Mouse (Mus musculus) intestine, embryonic 16.5 days (tissue): ENCODE measurements around the gene Zfp524. TPM values are rescaled to one million over a fixed set of nuclear protein-coding genes. Genes with fewer than 3 reads are reported as not detected.

Experiments used
- ATAC-seq: fragments of 200-750 bp; cut with Nextera tagmentation; 2 replicates; pipeline ENCODE4 v1.8.0; 2017; ENCODE audit warnings: moderate TSS enrichment, moderate library complexity
- H3K27ac ChIP-seq: fragments of 300-500 bp; sonication (generic); 2 replicates; pipeline ENCODE4 v1.5.1; 2014; ENCODE audit warnings: mild to moderate bottlenecking, low read length
- H3K27me3 ChIP-seq: fragments of 300-500 bp; sonication (generic); replicated peaks from 2 replicates; pipeline ENCODE4 v1.6.1; 2014; ENCODE audit warnings: low read length, control low read depth, mixed read lengths; ENCODE audit not compliant: control insufficient read depth, insufficient read depth
- H3K36me3 ChIP-seq: fragments of 300-500 bp; sonication (generic); 2 replicates; pipeline ENCODE4 v1.6.1; 2014; ENCODE audit warnings: low read length, control low read depth; ENCODE audit not compliant: control insufficient read depth, insufficient read depth
- H3K4me1 ChIP-seq: fragments of 300-500 bp; sonication (generic); 2 replicates; pipeline ENCODE4 v1.6.1; 2014; ENCODE audit warnings: low read length, control low read depth, mixed read lengths; ENCODE audit not compliant: control insufficient read depth, insufficient read depth
- H3K4me2 ChIP-seq: fragments of 300-500 bp; sonication (generic); 2 replicates; pipeline ENCODE4 v1.6.1; 2014; ENCODE audit warnings: low read depth, low read length, control low read depth
- H3K4me3 ChIP-seq: fragments of 300-500 bp; sonication (generic); 2 replicates; pipeline ENCODE4 v1.5.1; 2014; ENCODE audit warnings: mild to moderate bottlenecking, low read length
- H3K9ac ChIP-seq: fragments of 300-500 bp; sonication (generic); 2 replicates; pipeline ENCODE4 v1.6.1; 2014; ENCODE audit warnings: low read depth, low read length
- H3K9me3 ChIP-seq: fragments of 300-500 bp; sonication (generic); 2 replicates; pipeline ENCODE4 v1.6.1; 2016; ENCODE audit warnings: low read length, control low read depth; ENCODE audit not compliant: control insufficient read depth
- WGBS: fragments of 180-500 bp; shearing (Covaris S2); extraction: QIAGEN DNeasy Blood & Tissue Kit; methylation state at CpG from one replicate; pipeline ENCODE4 v1.1.7; 2014; 5-methylcytosine and 5-hydroxymethylcytosine counted together
- polyA plus RNA-seq: library from polyadenylated mRNA; unstranded; fragments of >200 nt; fragmentation: Nextera tagmentation; extraction: Ambion mirVana; gene quantifications from 2 replicates; pipeline ENCODE4 v1.2.1, GENCODE M21; 2015

The Zfp524 gene
- polyA plus RNA-seq, 1 experiment from 2014 or later, result 24.3 TPM

GRCm38 (mm10) chr7:5053456-5054179, 39.4 kb downstream of the Zfp524 start:
- 13% methylated on average over 32 of the region's 32 CpGs for WGBS
- peak overlapping the region; percentile 67 for H3K9ac ChIP-seq
- peak overlapping the region; percentile 76 for H3K4me3 ChIP-seq
- H3K27me3 ChIP-seq, result peaks cover 64% of the 10 kb centered on the region
- peaks cover 38% of the 10 kb centered on the region for H3K4me1 ChIP-seq
- no peaks in the 10 kb centered on the region for H3K9me3 ChIP-seq
- no peak for ATAC-seq
- peak overlapping the region; percentile 87 for H3K4me2 ChIP-seq
- H3K36me3 ChIP-seq, result no peaks in the 10 kb centered on the region
- H3K27ac ChIP-seq, result no peak overlapping the region

DNA sequence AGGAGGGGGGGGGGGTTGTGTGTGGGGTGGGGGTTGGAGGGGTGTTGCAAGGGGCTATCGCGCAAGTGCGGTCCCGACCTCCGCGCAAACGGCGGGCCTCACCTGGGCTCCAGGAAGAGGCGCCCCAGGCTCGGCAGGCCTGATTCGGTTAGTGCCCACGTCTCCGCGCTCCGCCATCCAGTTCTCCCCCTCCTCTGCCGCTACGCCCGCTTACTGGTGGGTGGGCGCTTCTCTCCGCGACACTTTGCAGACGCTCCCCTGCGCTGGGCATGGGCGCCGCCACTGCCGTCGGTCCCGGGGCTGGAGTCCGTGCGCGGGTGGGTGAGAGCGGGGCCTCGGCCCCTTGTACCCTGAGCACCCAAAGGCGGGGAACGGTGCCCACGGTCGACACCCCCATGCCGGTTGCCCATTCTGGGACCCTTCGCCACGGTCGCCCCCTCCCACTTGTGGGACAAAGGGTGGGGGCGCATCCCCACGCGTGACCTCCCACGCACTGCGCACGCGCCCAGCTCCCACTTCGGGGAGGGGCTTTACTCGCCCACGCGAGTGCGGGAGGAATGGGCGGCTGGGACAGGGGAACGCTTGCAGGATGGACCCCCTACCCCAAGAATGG, 42.5 kb downstream of the Zfp524 start:
- Histone ChIP-seq H3K27me3 (peaks cover 58% of the 10 kb centered on the region), H3K9me3 (no peaks in the 10 kb centered on the region), H3K27ac (peak overlapping the region; percentile 18; the same call in 1 of the 2 replicates), H3K9ac (peak overlapping the region; percentile 73), H3K4me1 (peaks cover 39% of the 10 kb centered on the region), H3K36me3 (no peaks in the 10 kb centered on the region), H3K4me3 (peak overlapping the region; percentile 51), H3K4me2 (peak overlapping the region; percentile 70)
- ATAC-seq, result no peak
- 2% methylated on average over 53 of the region's 55 CpGs for WGBS

DNA sequence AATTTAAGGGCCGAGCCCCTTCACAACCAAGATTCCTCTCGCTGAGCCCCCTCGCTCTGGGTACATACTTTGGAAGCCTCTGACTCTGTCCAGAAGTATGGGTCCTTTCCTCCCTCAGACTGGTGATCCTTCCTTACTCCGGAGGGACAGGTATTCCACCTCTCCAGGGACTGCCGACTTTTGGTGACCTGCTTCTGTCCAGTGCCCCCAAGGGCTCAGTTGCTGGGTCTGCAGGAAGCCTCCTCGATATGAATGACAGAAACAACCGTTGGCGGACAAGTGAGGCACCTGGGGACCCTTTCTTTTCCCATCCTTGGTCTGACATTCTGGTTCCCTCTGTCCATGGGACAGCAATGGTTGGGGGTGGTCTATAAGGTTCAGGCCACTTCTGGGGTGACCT, 43.2 kb downstream of the Zfp524 start:
- H3K27me3 ChIP-seq, result peaks cover 56% of the 10 kb centered on the region
- 35% methylated on average over 8 of the region's 8 CpGs for WGBS

GRCm38 (mm10) chr7:5057804-5058203, 43.6 kb downstream of the Zfp524 start:
- Histone ChIP-seq H3K27ac (no peak overlapping the region), H3K27me3 (peaks cover 54% of the 10 kb centered on the region), H3K4me2 (peak overlapping the region; percentile 70; the same call in 1 of the 2 replicates), H3K4me3 (no peak overlapping the region; the same call in 1 of the 2 replicates), H3K4me1 (peaks cover 31% of the 10 kb centered on the region), H3K9ac (no peak overlapping the region), H3K36me3 (no peaks in the 10 kb centered on the region), H3K9me3 (no peaks in the 10 kb centered on the region)
- 44% methylated on average over 11 of the region's 11 CpGs for whole genome bisulfite sequencing
- no peak for ATAC-seq

More for the DNA sequence above, 43.2 kb downstream of the Zfp524 start:
- Histone ChIP-seq H3K4me3 (peak overlapping the region; percentile 51), H3K9ac (peak overlapping the region; percentile 73), H3K27ac (no peak overlapping the region), H3K36me3 (no peaks in the 10 kb centered on the region), H3K9me3 (no peaks in the 10 kb centered on the region), H3K4me1 (peaks cover 35% of the 10 kb centered on the region), H3K4me2 (peak overlapping the region; percentile 70)
- no peak for ATAC-seq

GRCm38 (mm10) chr7:5058631-5059030, 44.4 kb downstream of the Zfp524 start:
- H3K4me2 ChIP-seq, result no peak overlapping the region
- peaks cover 45% of the 10 kb centered on the region for H3K27me3 ChIP-seq
- H3K9me3 ChIP-seq, result no peaks in the 10 kb centered on the region
- H3K36me3 ChIP-seq, result no peaks in the 10 kb centered on the region
- peaks cover 24% of the 10 kb centered on the region for H3K4me1 ChIP-seq
- no peak overlapping the region for H3K9ac ChIP-seq
- WGBS, result 100% methylated on average over 1 of the region's 1 CpGs
- H3K27ac ChIP-seq, result no peak overlapping the region
- H3K4me3 ChIP-seq, result no peak overlapping the region
- no peak for ATAC-seq

GRCm38 (mm10) chr7:5059421-5059820, 45.2 kb downstream of the Zfp524 start:
- no peak overlapping the region for H3K4me3 ChIP-seq
- H3K9me3 ChIP-seq, result no peaks in the 10 kb centered on the region
- ATAC-seq, result no peak
- peak overlapping the region; percentile 99; the same call in 1 of the 2 replicates for H3K4me2 ChIP-seq
- peaks cover 26% of the 10 kb centered on the region for H3K4me1 ChIP-seq
- H3K9ac ChIP-seq, result 0 out of 2 replicates have a peak overlapping the region, but pooled peaks have one; percentile 97
- H3K36me3 ChIP-seq, result no peaks in the 10 kb centered on the region
- WGBS, result 94% methylated on average over 12 of the region's 12 CpGs
- H3K27ac ChIP-seq, result no peak overlapping the region
- H3K27me3 ChIP-seq, result peaks cover 38% of the 10 kb centered on the region

GRCm38 (mm10) chr7:5060239-5060731, 46.1 kb downstream of the Zfp524 start:
- no peaks in the 10 kb centered on the region for H3K36me3 ChIP-seq
- peaks cover 29% of the 10 kb centered on the region for H3K27me3 ChIP-seq
- peak overlapping the region; percentile 61 for H3K4me3 ChIP-seq
- peaks cover 30% of the 10 kb centered on the region for H3K4me1 ChIP-seq
- H3K27ac ChIP-seq, result peak overlapping the region; percentile 100
- peak overlapping the region; percentile 97 for H3K9ac ChIP-seq
- peak overlapping the region; percentile 99 for H3K4me2 ChIP-seq
- 3% methylated on average over 27 of the region's 27 CpGs for WGBS
- peak; percentile 9 for ATAC-seq
- H3K9me3 ChIP-seq, result no peaks in the 10 kb centered on the region

GRCm38 (mm10) chr7:5060944-5061773, 46.9 kb downstream of the Zfp524 start:
- Histone ChIP-seq H3K27me3 (peaks cover 20% of the 10 kb centered on the region), H3K36me3 (peaks cover 3% of the 10 kb centered on the region; the same call in 1 of the 2 replicates), H3K27ac (peak overlapping the region; percentile 100), H3K4me3 (peak overlapping the region; percentile 61), H3K4me1 (peaks cover 39% of the 10 kb centered on the region), H3K4me2 (peak overlapping the region; percentile 99), H3K9ac (peak overlapping the region; percentile 97), H3K9me3 (no peaks in the 10 kb centered on the region)
- ATAC-seq, result peak; percentile 91
- WGBS, result under 1% methylated on average over 60 of the region's 60 CpGs
